Mouse (Mus musculus): ENCODE measurements around the gene Samd4b. TPM values are rescaled to one million over a fixed set of nuclear protein-coding genes. Genes with fewer than 3 reads are reported as not detected.

The Samd4b gene
- polyA plus RNA-seq, 1 experiment from 2014 or later, result 34.9 TPM

DNA sequence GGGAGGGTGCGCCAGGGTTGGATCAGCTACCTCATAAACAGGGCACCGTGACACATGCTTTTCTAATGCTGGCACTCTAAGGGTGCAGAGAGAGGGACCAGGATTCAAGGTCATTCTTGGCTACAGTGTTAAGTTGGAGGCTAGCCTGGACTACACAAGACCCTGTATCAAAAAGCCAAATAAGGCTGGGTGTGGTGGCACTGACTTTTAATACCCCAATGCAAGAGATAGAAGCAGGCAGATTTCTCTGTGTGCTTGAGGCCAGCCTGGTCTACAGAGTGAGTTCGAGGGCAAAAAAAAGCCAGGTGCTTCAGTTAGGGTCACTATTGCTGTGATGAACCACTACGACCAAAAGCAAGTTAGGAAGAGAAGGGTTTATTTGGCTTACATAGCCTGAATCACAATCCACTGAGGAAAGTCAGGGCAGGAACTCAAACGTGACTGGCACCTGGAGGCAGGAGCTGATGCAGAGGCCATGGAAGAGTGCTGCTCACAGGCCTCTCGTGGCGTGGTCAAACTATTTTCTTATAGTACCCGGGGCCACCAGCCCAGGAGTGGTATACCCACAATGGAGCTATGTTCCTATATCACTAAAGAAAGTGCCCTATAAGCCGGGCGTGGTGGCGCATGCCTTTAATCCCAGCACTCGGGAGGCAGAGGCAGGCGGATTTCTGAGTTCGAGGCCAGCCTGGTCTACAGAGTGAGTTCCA is 156.0 kb downstream of the Samd4b start:
- H3K9me3 ChIP-seq (ENCODE audit: control insufficient read depth, low read length), result no peaks in the 10 kb centered on the region
- no peak overlapping the region for H3K4me2 ChIP-seq (replicated peaks; ENCODE audit: low read depth, low read length)
- H3K36me3 ChIP-seq (ENCODE audit: control insufficient read depth, insufficient read depth, low read length), result no peaks in the 10 kb centered on the region
- no peak for ATAC-seq (ENCODE audit: low FRiP score, low TSS enrichment)
- no peak overlapping the region for H3K4me3 ChIP-seq (ENCODE audit: low read length)
- H3K4me1 ChIP-seq (ENCODE audit: control insufficient read depth, insufficient read depth, low read length), result 0 out of 2 replicates have a peak, but pooled peaks cover 3% of the 10 kb centered on the region
- no peak overlapping the region for H3K9ac ChIP-seq (ENCODE audit: low read depth, low read length)
- no peaks in the 10 kb centered on the region for H3K27me3 ChIP-seq (ENCODE audit: control insufficient read depth, insufficient read depth, low read length)
- H3K27ac ChIP-seq (ENCODE audit: low read depth, low read length), result no peak overlapping the region
- WGBS, result 84% methylated on average over 13 of the region's 14 CpGs

DNA sequence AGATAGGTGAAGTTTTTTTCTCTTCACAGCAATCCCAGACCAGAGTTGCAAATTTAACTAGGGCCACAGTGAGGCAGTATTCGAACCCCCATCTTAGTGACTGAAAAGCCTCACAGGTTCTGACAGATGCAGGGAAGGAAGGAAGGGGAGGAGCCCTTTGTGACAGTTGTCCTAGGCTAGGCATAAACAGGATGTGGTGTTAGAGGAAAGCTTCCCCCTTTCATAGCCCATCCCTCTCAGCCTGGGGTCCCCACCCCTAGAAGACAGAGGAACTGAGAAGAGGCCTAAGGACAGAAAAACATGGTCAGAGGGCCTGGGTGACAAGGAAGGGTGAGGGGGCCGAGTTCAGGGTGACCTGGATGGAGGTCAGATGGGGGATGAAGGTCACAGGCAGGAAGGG is 157.2 kb downstream of the Samd4b start:
- WGBS, result 63% methylated on average over 2 of the region's 2 CpGs
- Histone ChIP-seq H3K27ac (ENCODE audit: low read depth, low read length) (no peak overlapping the region), H3K36me3 (ENCODE audit: control insufficient read depth, insufficient read depth, low read length) (no peaks in the 10 kb centered on the region), H3K27me3 (ENCODE audit: control insufficient read depth, insufficient read depth, low read length) (no peaks in the 10 kb centered on the region), H3K4me2 (replicated peaks; ENCODE audit: low read depth, low read length) (no peak overlapping the region), H3K9ac (ENCODE audit: low read depth, low read length) (no peak overlapping the region), H3K4me1 (ENCODE audit: control insufficient read depth, insufficient read depth, low read length) (0 out of 2 replicates have a peak, but pooled peaks cover 3% of the 10 kb centered on the region), H3K4me3 (ENCODE audit: low read length) (no peak overlapping the region), H3K9me3 (ENCODE audit: control insufficient read depth, low read length) (no peaks in the 10 kb centered on the region)
- no peak for ATAC-seq (ENCODE audit: low FRiP score, low TSS enrichment)

DNA sequence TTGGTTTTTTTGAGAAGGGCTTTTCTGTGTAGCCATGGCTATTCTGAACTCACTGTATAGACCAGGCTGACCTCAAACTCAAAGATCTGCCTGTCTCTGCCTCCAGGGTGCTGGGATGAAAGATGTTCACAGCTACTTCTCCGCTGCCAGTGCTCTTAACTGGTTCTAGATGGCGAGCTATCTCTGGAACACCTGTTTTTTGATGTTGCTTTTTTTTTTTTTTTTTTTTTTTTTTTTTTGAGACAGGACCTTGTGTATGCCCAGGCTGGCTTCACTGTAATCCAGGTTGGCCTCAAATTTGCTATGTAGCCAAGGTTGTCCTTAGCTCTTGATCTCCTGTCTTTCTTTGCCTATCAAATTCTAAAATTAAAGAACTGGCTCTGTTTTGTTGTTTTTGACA is 159.2 kb downstream of the Samd4b start:
- no peak for ATAC-seq (ENCODE audit: low FRiP score, low TSS enrichment)
- WGBS, result 85% methylated on average over 2 of the region's 2 CpGs

DNA sequence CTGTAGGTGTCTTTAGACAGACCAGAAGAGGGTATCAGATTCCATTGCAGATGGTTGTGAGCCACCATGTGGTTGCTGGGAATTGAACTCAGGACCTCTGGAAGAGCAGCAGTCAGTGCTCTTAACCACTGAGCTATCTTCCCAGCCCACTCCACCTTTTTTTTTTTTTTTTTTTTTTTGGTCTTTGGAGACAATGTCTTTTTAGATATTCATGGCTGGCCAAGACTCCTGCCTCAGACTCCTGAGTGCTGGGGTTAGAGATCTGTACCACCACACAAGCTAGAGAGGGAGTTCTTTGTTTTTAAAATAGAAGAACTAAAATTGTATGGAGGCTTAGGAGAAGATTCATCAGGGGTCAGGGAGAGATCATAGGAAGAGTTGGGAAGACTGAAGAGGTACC is 160.0 kb downstream of the Samd4b start:
- 0 out of 2 replicates have a peak, but pooled peaks cover 15% of the 10 kb centered on the region for H3K4me1 ChIP-seq (ENCODE audit: control insufficient read depth, insufficient read depth, low read length)
- no peaks in the 10 kb centered on the region for H3K9me3 ChIP-seq (ENCODE audit: control insufficient read depth, low read length)
- H3K27me3 ChIP-seq (ENCODE audit: control insufficient read depth, insufficient read depth, low read length), result no peaks in the 10 kb centered on the region
- no peak overlapping the region for H3K9ac ChIP-seq (ENCODE audit: low read depth, low read length)
- H3K4me3 ChIP-seq (ENCODE audit: low read length), result no peak overlapping the region
- no peak overlapping the region for H3K27ac ChIP-seq (ENCODE audit: low read depth, low read length)
- no peak overlapping the region for H3K4me2 ChIP-seq (replicated peaks; ENCODE audit: low read depth, low read length)
- peaks cover 6% of the 10 kb centered on the region; the same call in 1 of the 2 replicates for H3K36me3 ChIP-seq (ENCODE audit: control insufficient read depth, insufficient read depth, low read length)
- ATAC-seq (ENCODE audit: low FRiP score, low TSS enrichment), result no peak

More for the DNA sequence above, 159.2 kb downstream of the Samd4b start:
- H3K9ac ChIP-seq (ENCODE audit: low read depth, low read length), result no peak overlapping the region
- H3K4me2 ChIP-seq (replicated peaks; ENCODE audit: low read depth, low read length), result no peak overlapping the region
- H3K36me3 ChIP-seq (ENCODE audit: control insufficient read depth, insufficient read depth, low read length), result no peaks in the 10 kb centered on the region; the same call in 1 of the 2 replicates
- 0 out of 2 replicates have a peak, but pooled peaks cover 11% of the 10 kb centered on the region for H3K4me1 ChIP-seq (ENCODE audit: control insufficient read depth, insufficient read depth, low read length)
- no peaks in the 10 kb centered on the region for H3K9me3 ChIP-seq (ENCODE audit: control insufficient read depth, low read length)
- H3K4me3 ChIP-seq (ENCODE audit: low read length), result no peak overlapping the region
- H3K27me3 ChIP-seq (ENCODE audit: control insufficient read depth, insufficient read depth, low read length), result no peaks in the 10 kb centered on the region
- no peak overlapping the region for H3K27ac ChIP-seq (ENCODE audit: low read depth, low read length)

DNA sequence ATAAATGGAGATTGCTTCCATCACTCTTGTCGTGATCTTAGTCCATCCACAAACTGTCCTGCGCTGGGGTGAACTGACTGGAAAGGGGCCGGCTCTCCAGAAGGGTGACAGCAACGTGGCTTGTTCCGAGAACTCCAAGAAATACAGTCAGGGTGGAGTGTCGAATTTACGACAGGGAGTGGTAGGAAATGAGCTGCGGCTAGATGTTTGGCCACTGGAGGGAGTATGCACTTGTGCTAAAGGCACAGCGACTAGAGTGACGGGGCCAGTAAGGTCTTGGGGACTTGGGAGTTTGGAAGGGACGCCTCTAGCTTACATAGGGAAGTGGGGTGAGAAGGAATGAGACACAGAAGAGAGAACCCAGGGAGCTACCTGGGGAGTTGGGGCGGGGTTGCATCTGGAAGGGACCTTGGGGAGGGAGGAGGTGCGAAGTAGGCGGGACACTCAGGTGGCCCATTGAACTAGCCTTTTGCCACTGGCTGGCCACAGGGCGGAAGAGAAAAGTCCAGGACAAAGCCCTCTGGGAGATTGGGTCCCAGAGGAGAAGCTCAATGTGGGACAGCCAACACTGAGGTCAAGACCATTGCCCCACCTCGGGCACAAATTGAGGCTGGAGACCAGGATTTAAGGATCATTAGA is 160.9 kb downstream of the Samd4b start, which contains the start of gene Gmfg:
TSS of gene Gmfg (plus strand) at position 516 of the 639 bp plus-strand sequence.
- peaks cover 10% of the 10 kb centered on the region; the same call in 1 of the 2 replicates for H3K36me3 ChIP-seq (ENCODE audit: control insufficient read depth, insufficient read depth, low read length)
- H3K4me1 ChIP-seq (ENCODE audit: control insufficient read depth, insufficient read depth, low read length), result 0 out of 2 replicates have a peak, but pooled peaks cover 15% of the 10 kb centered on the region
- peak; percentile 43 for ATAC-seq (ENCODE audit: low FRiP score, low TSS enrichment)
- H3K4me2 ChIP-seq (replicated peaks; ENCODE audit: low read depth, low read length), result peak within 1 kb of the TSS; percentile 63
- no peaks in the 10 kb centered on the region for H3K27me3 ChIP-seq (ENCODE audit: control insufficient read depth, insufficient read depth, low read length)
- no peaks in the 10 kb centered on the region for H3K9me3 ChIP-seq (ENCODE audit: control insufficient read depth, low read length)
- H3K9ac ChIP-seq (ENCODE audit: low read depth, low read length), result peak within 1 kb of the TSS; percentile 60
- peak within 1 kb of the TSS; percentile 61 for H3K27ac ChIP-seq (ENCODE audit: low read depth, low read length)
- under 1% methylated on average over 16 of the region's 16 CpGs for WGBS
- H3K4me3 ChIP-seq (ENCODE audit: low read length), result peak within 1 kb of the TSS; percentile 93

DNA sequence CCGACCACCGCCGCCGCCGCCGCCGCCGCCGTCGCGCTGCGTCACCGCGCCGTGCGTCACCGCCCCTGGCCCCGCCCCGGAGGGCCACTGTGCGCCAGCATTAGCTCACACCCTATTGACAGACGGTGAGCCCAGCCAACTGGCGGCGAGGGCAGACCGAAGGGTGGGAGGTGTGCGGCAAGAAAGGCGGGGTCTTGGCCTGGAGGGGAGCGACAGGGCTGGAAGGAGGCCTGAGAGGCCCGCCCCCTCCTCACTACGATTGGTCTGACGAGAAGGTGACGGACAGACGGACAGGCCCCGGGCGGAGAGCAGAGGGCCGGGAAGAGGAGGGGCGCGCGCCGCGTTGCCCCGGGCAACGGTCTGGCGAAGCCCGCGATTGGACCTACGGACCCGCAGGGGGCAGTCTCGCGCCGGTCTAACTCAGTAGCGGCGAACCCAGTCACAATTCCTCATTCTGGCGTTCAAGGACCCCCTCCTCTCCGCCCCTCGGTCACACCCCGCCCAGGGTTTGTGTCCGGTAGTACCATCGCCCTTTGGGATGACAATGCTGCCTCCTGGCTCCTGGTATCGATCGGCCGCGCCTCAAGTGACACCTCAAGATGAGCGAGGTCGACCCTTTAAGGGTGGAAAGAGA is 161.6 kb downstream of the Samd4b start:
- Histone ChIP-seq H3K4me3 (ENCODE audit: low read length) (peak overlapping the region; percentile 93), H3K36me3 (ENCODE audit: control insufficient read depth, insufficient read depth, low read length) (peaks cover 14% of the 10 kb centered on the region; the same call in 1 of the 2 replicates), H3K27ac (ENCODE audit: low read depth, low read length) (peak overlapping the region; percentile 61), H3K9me3 (ENCODE audit: control insufficient read depth, low read length) (no peaks in the 10 kb centered on the region), H3K4me2 (replicated peaks; ENCODE audit: low read depth, low read length) (peak overlapping the region; percentile 63), H3K4me1 (ENCODE audit: control insufficient read depth, insufficient read depth, low read length) (0 out of 2 replicates have a peak, but pooled peaks cover 15% of the 10 kb centered on the region), H3K9ac (ENCODE audit: low read depth, low read length) (peak overlapping the region; percentile 93), H3K27me3 (ENCODE audit: control insufficient read depth, insufficient read depth, low read length) (no peaks in the 10 kb centered on the region)
- WGBS, result under 1% methylated on average over 57 of the region's 64 CpGs
- peak; percentile 98 for ATAC-seq (ENCODE audit: low FRiP score, low TSS enrichment)

DNA sequence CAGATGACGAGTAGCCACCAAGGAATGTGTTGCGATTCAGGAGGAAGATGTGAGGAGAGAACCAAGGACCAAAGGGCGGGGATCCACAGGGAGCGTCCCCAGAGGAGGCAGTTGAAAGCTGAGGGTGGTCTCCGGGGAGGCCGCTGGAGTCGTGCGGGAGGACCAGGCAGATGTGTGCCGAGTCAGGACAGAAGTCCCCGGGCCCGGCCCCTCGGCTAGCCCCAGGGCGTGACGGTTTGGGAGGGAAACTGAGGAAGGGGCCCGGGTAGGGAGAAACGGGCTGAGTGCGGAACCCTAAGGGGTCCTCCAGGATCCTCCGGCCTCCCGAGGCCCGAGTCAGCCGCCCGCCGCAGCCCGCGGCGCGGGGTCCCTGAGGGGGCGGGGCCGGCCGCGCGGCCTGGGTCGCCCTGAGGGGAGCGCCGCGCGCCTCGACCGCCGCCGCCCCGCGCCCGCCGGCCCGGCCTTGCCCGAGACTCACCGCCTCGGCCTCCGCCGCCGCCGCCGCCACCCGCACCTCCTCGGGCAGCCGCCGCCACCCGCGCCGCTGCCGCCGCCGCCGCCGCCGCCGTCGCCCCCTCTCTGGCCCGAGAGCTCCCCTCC is 162.2 kb downstream of the Samd4b start:
- H3K4me2 ChIP-seq (replicated peaks; ENCODE audit: low read depth, low read length), result peak overlapping the region; percentile 77
- peak overlapping the region; percentile 93 for H3K9ac ChIP-seq (ENCODE audit: low read depth, low read length)
- under 1% methylated on average over 21 of the region's 70 CpGs for WGBS
- 0 out of 2 replicates have a peak, but pooled peaks cover 15% of the 10 kb centered on the region for H3K4me1 ChIP-seq (ENCODE audit: control insufficient read depth, insufficient read depth, low read length)
- no peaks in the 10 kb centered on the region for H3K9me3 ChIP-seq (ENCODE audit: control insufficient read depth, low read length)
- H3K36me3 ChIP-seq (ENCODE audit: control insufficient read depth, insufficient read depth, low read length), result peaks cover 15% of the 10 kb centered on the region; the same call in 1 of the 2 replicates
- H3K27me3 ChIP-seq (ENCODE audit: control insufficient read depth, insufficient read depth, low read length), result no peaks in the 10 kb centered on the region
- no peak overlapping the region for H3K27ac ChIP-seq (ENCODE audit: low read depth, low read length)
- peak; percentile 25 for ATAC-seq (ENCODE audit: low FRiP score, low TSS enrichment)
- H3K4me3 ChIP-seq (ENCODE audit: low read length), result peak overlapping the region; percentile 93

DNA sequence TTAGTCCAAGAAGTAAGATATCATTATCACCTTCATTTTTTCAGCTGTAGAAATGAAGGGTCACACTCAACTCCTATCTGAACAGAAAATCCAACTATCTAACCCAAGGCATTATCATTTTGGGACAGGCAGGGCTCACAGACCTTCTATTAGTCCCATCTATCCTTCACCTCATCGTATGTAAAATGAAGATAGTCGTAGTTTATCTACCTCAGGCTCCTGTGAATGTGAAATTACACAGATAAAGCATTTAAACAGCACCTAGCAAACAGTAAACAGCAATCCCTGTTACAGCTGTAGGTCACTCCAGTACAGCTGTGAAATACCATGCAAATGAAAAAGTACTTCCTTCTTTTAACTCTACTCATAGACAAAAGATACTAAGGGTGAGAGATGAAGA is 165.7 kb downstream of the Samd4b start:
- 95% methylated on average over 2 of the region's 2 CpGs for WGBS
- H3K4me3 ChIP-seq (ENCODE audit: low read length), result no peak overlapping the region

More for the DNA sequence above, 165.7 kb downstream of the Samd4b start:
- Histone ChIP-seq H3K9me3 (ENCODE audit: control insufficient read depth, low read length) (no peaks in the 10 kb centered on the region), H3K27ac (ENCODE audit: low read depth, low read length) (no peak overlapping the region), H3K9ac (ENCODE audit: low read depth, low read length) (no peak overlapping the region), H3K4me2 (replicated peaks; ENCODE audit: low read depth, low read length) (no peak overlapping the region), H3K4me1 (ENCODE audit: control insufficient read depth, insufficient read depth, low read length) (0 out of 2 replicates have a peak, but pooled peaks cover 13% of the 10 kb centered on the region), H3K27me3 (ENCODE audit: control insufficient read depth, insufficient read depth, low read length) (no peaks in the 10 kb centered on the region), H3K36me3 (ENCODE audit: control insufficient read depth, insufficient read depth, low read length) (peaks cover 18% of the 10 kb centered on the region; the same call in 1 of the 2 replicates)
- no peak for ATAC-seq (ENCODE audit: low FRiP score, low TSS enrichment)
